Mouse (Mus musculus): ENCODE results near the gene Itgad.
"Not testable (repeated sequence)": the region's sequence is repeated elsewhere in the genome, so short reads cannot be mapped to it uniquely, and the experiment has no call there.

The Itgad gene

GRCm38 (mm10) chr7:128154076-128154475 lies at the start of gene Itgad:
Gene Itgad (plus strand): TSS chr7:128154376.
- no peak for DNase-seq

GRCm38 (mm10) chr7:128105246-128105645 lies 48.9 kb upstream of the Itgad start:
- DNase-seq, result peak; percentile 43

GRCm38 (mm10) chr7:128107462-128107861 lies 46.7 kb upstream of the Itgad start:
- no peak for DNase-seq

- no peak for DNase-seq
These were observed 43.9 kb upstream of the Itgad start for GRCm38 (mm10) chr7:128110314-128110713.

GRCm38 (mm10) chr7:128112131-128112530 lies 42.0 kb upstream of the Itgad start:
- DNase-seq, result no peak

- no peak for DNase-seq
These were observed 39.6 kb upstream of the Itgad start for GRCm38 (mm10) chr7:128114371-128115105.

- DNase-seq, result no peak
These were observed 38.8 kb upstream of the Itgad start for GRCm38 (mm10) chr7:128115211-128115958.

- no peak for DNase-seq
These were observed 37.8 kb upstream of the Itgad start for GRCm38 (mm10) chr7:128116396-128116795.

- no peak for DNase-seq
These were observed 34.3 kb upstream of the Itgad start for GRCm38 (mm10) chr7:128119726-128120490.

- DNase-seq, result no peak
These were observed 25.1 kb upstream of the Itgad start, which contains the start of gene Itgax for GRCm38 (mm10) chr7:128128741-128129720. Gene Itgax (plus strand): TSS chr7:128129547.

- DNase-seq, result no peak
These were observed 22.0 kb upstream of the Itgad start for GRCm38 (mm10) chr7:128132148-128132547.

GRCm38 (mm10) chr7:128133596-128133995 lies 20.6 kb upstream of the Itgad start:
- DNase-seq, result no peak

GRCm38 (mm10) chr7:128136927-128137326 lies 17.2 kb upstream of the Itgad start:
- no peak for DNase-seq

GRCm38 (mm10) chr7:128139611-128140010 lies 14.6 kb upstream of the Itgad start:
- DNase-seq, result no peak

- no peak for DNase-seq
These were observed 3.2 kb upstream of the Itgad start for GRCm38 (mm10) chr7:128150970-128151369.

- no peak for DNase-seq
These were observed 748 bp downstream of the Itgad start for GRCm38 (mm10) chr7:128154924-128155323.

- not testable (repeated sequence) for DNase-seq
These were observed 4.6 kb downstream of the Itgad start for GRCm38 (mm10) chr7:128158688-128159354.

- DNase-seq, result no peak
These were observed 9.8 kb downstream of the Itgad start for GRCm38 (mm10) chr7:128164001-128164400.

- DNase-seq, result no peak
These were observed 12.2 kb downstream of the Itgad start for GRCm38 (mm10) chr7:128166391-128166790.

GRCm38 (mm10) chr7:128169996-128170395 lies 15.8 kb downstream of the Itgad start:
- no peak for DNase-seq

GRCm38 (mm10) chr7:128178385-128178784 lies 24.2 kb downstream of the Itgad start:
- DNase-seq, result no peak

- DNase-seq, result no peak
These were observed 25.9 kb downstream of the Itgad start for GRCm38 (mm10) chr7:128180126-128180525.

Measured in right cerebral cortex, postnatal 4 days (tissue).